Mouse (Mus musculus) lung, postnatal 4 days (tissue): ENCODE results near the gene Acot3.
A peak's percentile ranks its signal among the peaks of the same experiment; 100 is the strongest.
"Not testable (repeated sequence)": the region's sequence is repeated elsewhere in the genome, so short reads cannot be mapped to it uniquely, and the experiment has no call there.

ENCODE experiments used
- DNase-seq, 2 experiments: peaks; one replicate each; pipeline ENCODE4 v3.0.0; 2021

Acot3 gene

GRCm38 (mm10) chr12:84044045-84044444 is 7.9 kb upstream of the Acot3 start:
- no peak for DNase-seq

- no peak for DNase-seq
Observed at GRCm38 (mm10) chr12:84046906-84047305, 5.0 kb upstream of the Acot3 start.

GRCm38 (mm10) chr12:84050744-84051143 is 1.2 kb upstream of the Acot3 start:
- DNase-seq: not testable (repeated sequence)

- DNase-seq: no peak
Observed at GRCm38 (mm10) chr12:84052609-84053008, 665 bp downstream of the Acot3 start.

- DNase-seq: no peak
Observed at GRCm38 (mm10) chr12:84053173-84053572, 1.2 kb downstream of the Acot3 start.

GRCm38 (mm10) chr12:84053679-84054391 is 1.9 kb downstream of the Acot3 start:
- DNase-seq: peak; percentile 14 to 32

GRCm38 (mm10) chr12:84060946-84061345 is 9.0 kb downstream of the Acot3 start:
- peak in 1 of 2 experiments; percentile 13 for DNase-seq

- DNase-seq: no peak
Observed at GRCm38 (mm10) chr12:84062336-84062735, 10.4 kb downstream of the Acot3 start.

- DNase-seq: peak in 1 of 2 experiments; percentile 16
Observed at GRCm38 (mm10) chr12:84063228-84063627, 11.3 kb downstream of the Acot3 start.

GRCm38 (mm10) chr12:84063833-84064232 is 11.9 kb downstream of the Acot3 start:
- DNase-seq: no peak

GRCm38 (mm10) chr12:84064621-84065020 is 12.7 kb downstream of the Acot3 start:
- DNase-seq: no peak

GRCm38 (mm10) chr12:84067752-84068151 is 15.8 kb downstream of the Acot3 start:
- DNase-seq: no peak

GRCm38 (mm10) chr12:84068296-84068695 is 16.4 kb downstream of the Acot3 start:
- no peak for DNase-seq

GRCm38 (mm10) chr12:84068986-84069385 is 17.0 kb downstream of the Acot3 start, which contains the start of gene Acot5:
Gene Acot5, plus strand, starts transcription at chr12:84069325.
- no peak for DNase-seq

- peak; percentile 31 to 69 for DNase-seq
Observed at GRCm38 (mm10) chr12:84069582-84069981, 17.6 kb downstream of the Acot3 start.

GRCm38 (mm10) chr12:84071696-84072095 is 19.8 kb downstream of the Acot3 start:
- no peak for DNase-seq

GRCm38 (mm10) chr12:84077371-84077990 is 25.5 kb downstream of the Acot3 start:
- no peak for DNase-seq

- no peak for DNase-seq
Observed at GRCm38 (mm10) chr12:84083842-84084241, 31.9 kb downstream of the Acot3 start.

- no peak for DNase-seq
Observed at GRCm38 (mm10) chr12:84084581-84084980, 32.6 kb downstream of the Acot3 start.

GRCm38 (mm10) chr12:84094666-84095065 is 42.7 kb downstream of the Acot3 start:
- not testable (repeated sequence) for DNase-seq

- DNase-seq: no peak
Observed at GRCm38 (mm10) chr12:84099605-84100004, 47.7 kb downstream of the Acot3 start.

- no peak for DNase-seq
Observed at GRCm38 (mm10) chr12:84100071-84100470, 48.1 kb downstream of the Acot3 start.

GRCm38 (mm10) chr12:84100604-84101492 is 48.9 kb downstream of the Acot3 start, which contains the start of gene Acot6:
Gene Acot6, plus strand, starts transcription at chr12:84100654.
- DNase-seq: peak; percentile 52 to 69
